Mouse (Mus musculus) liver, adult 2 months (tissue): Measurements from ENCODE around the gene Ccna1. TPM values are rescaled to one million over a fixed set of nuclear protein-coding genes. Genes with fewer than 3 reads are reported as not detected.
A peak's percentile ranks its signal among the peaks of the same experiment; 100 is the strongest.

Source experiments
- DNase-seq: peaks from one replicate; pipeline ENCODE4 v3.0.0-alpha.2; 2011; ENCODE audit warnings: low read depth, low spot score; ENCODE audit errors: extremely low read depth
- H3K27ac ChIP-seq: fragments of 200-500 bp; replicated peaks from 2 replicates; pipeline ENCODE4 v1.5.1; 2012; ENCODE audit warnings: low read depth, mild to moderate bottlenecking, control low read depth, inconsistent platforms, low read length; ENCODE audit not compliant: insufficient read depth
- H3K27me3 ChIP-seq: fragments of 200-500 bp; 2 replicates; pipeline ENCODE4 v1.6.1; 2012; ENCODE audit warnings: mild to moderate bottlenecking, moderate library complexity, low read length, inconsistent platforms; ENCODE audit not compliant: control insufficient read depth, insufficient read depth
- H3K36me3 ChIP-seq: fragments of 200-500 bp; 2 replicates; pipeline ENCODE4 v1.6.1; 2012; ENCODE audit warnings: low read length, inconsistent platforms; ENCODE audit not compliant: control insufficient read depth, insufficient read depth
- H3K4me1 ChIP-seq: fragments of 200-500 bp; 2 replicates; pipeline ENCODE4 v1.6.1; 2011; ENCODE audit warnings: low read length; ENCODE audit not compliant: control insufficient read depth, insufficient read depth
- H3K4me3 ChIP-seq: fragments of 200-500 bp; 2 replicates; pipeline ENCODE4 v1.5.1; 2011; ENCODE audit warnings: low read depth, mild to moderate bottlenecking, control low read depth, low read length, moderate library complexity; ENCODE audit not compliant: insufficient read depth
- H3K79me2 ChIP-seq: fragments of 200-500 bp; 2 replicates; pipeline ENCODE4 v1.6.1; 2012; ENCODE audit warnings: inconsistent platforms, mild to moderate bottlenecking, low read length, moderate library complexity; ENCODE audit not compliant: control insufficient read depth, insufficient read depth
- H3K9ac ChIP-seq: fragments of 200-500 bp; 2 replicates; pipeline ENCODE4 v1.6.1; 2012; ENCODE audit warnings: low read depth, mild to moderate bottlenecking, control low read depth, inconsistent platforms, low read length
- CTCF ChIP-seq: fragments of 200-500 bp; IDR thresholded peaks from 2 replicates; pipeline ENCODE4 v1.5.1; 2011; ENCODE audit warnings: low read depth, low read length, control low read depth
- POLR2A ChIP-seq: fragments of 200-500 bp; IDR thresholded peaks from 2 replicates; pipeline ENCODE4 v1.6.1; 2011; ENCODE audit warnings: low read length, control low read depth; ENCODE audit not compliant: insufficient read depth; ENCODE audit errors: extremely low read depth
- WGBS: fragments of 180-500 bp; shearing (Covaris S2); methylation state at CpG from one replicate; pipeline ENCODE4 v1.1.7; 2018; 5-methylcytosine and 5-hydroxymethylcytosine counted together
- polyA plus RNA-seq: library from polyadenylated mRNA; depleted of rRNA; stranded (reverse); fragments of >200 nt; gene quantifications from 2 replicates; pipeline ENCODE4 v1.2.3, GENCODE M21; 2012
- total RNA-seq: library from RNA; depleted of rRNA; stranded (reverse); fragments of >200 nt; gene quantifications from 2 replicates; pipeline ENCODE4 v1.2.3, GENCODE M21; 2014

Gene Ccna1
- total and polyA plus RNA-seq, 2 experiments: not detected

DNA sequence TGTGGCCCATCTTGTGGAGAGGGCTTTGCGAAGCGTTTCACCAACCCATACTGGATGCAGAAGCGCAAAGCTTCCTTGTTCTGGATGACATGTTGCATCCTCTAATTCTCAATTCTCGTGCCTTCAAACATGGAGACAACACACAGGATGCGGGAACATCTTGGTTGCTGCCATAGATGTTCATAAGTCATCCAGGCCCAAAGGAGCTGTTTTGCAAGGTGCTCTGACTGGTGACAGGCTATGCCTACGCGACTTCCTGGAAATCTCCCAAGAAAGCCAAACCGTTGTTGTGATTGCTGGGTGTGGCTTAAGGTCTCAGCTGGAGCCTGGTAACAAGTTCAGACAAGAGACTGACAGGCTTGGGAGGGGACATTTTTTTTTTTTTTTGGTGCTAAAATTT lies 1.1 kb upstream of the Ccna1 start:
- TF ChIP-seq POLR2A (no peak), CTCF (no peak)
- H3K27ac ChIP-seq: no peak overlapping the region
- WGBS: 72% methylated on average over 8 of the region's 8 CpGs
- H3K4me3 ChIP-seq: no peak overlapping the region
- no peaks in the 10 kb centered on the region for H3K36me3 ChIP-seq
- no peaks in the 10 kb centered on the region for H3K4me1 ChIP-seq
- H3K9ac ChIP-seq: no peak overlapping the region
- H3K27me3 ChIP-seq: peaks cover 15% of the 10 kb centered on the region
- no peak for DNase-seq
- no peaks in the 10 kb centered on the region for H3K79me2 ChIP-seq

DNA sequence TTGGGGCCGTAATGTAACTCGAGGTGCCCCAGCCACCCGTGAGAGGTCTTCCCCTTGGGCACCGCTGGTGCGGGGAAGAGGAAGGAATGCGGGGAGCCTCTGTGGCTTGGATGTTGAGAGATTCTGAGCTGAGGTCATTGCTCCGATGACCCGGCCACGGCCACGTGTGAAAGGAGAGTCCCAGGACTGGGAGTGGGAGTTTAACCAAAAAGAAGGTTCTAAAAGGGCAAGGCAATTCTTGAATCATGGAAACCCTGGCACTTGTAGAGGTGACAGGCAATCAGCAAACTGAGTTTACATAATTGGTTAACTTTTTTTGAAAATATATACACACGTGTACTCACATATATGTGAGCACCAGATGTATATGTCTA lies 433 bp upstream of the Ccna1 start:
- no peaks in the 10 kb centered on the region for H3K36me3 ChIP-seq
- H3K9ac ChIP-seq: no peak overlapping the region
- H3K79me2 ChIP-seq: no peaks in the 10 kb centered on the region
- no peak overlapping the region for H3K4me3 ChIP-seq
- 9% methylated on average over 11 of the region's 11 CpGs for WGBS
- H3K27me3 ChIP-seq: peaks cover 15% of the 10 kb centered on the region
- no peak for DNase-seq
- TF ChIP-seq POLR2A (no peak), CTCF (no peak)
- H3K27ac ChIP-seq: no peak overlapping the region
- H3K4me1 ChIP-seq: no peaks in the 10 kb centered on the region

DNA sequence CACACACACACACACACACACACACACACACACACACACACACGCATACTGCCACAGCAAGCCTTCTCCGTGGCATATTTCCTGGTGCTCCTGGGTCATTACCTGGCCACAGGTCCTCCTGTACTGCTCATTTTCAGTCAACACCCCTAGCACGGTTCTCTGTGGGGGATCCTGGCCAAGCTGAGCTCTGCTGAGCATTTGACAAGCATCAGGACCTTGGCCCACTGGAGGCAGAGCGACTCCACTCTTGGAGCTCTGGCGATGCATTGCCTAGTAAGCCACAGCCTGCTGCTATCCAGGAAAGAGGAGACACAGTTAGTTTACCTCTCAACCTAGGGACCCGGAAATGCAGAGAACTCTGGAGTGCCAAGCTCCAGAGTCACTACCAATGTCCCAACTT lies 1.1 kb downstream of the Ccna1 start:
- no peak for DNase-seq
- Histone ChIP-seq H3K9ac (no peak overlapping the region), H3K36me3 (no peaks in the 10 kb centered on the region), H3K79me2 (no peaks in the 10 kb centered on the region), H3K4me3 (no peak overlapping the region), H3K27ac (no peak overlapping the region), H3K4me1 (no peaks in the 10 kb centered on the region), H3K27me3 (peaks cover 15% of the 10 kb centered on the region)
- WGBS: 58% methylated on average over 6 of the region's 6 CpGs
- TF ChIP-seq CTCF (no peak), POLR2A (no peak)

DNA sequence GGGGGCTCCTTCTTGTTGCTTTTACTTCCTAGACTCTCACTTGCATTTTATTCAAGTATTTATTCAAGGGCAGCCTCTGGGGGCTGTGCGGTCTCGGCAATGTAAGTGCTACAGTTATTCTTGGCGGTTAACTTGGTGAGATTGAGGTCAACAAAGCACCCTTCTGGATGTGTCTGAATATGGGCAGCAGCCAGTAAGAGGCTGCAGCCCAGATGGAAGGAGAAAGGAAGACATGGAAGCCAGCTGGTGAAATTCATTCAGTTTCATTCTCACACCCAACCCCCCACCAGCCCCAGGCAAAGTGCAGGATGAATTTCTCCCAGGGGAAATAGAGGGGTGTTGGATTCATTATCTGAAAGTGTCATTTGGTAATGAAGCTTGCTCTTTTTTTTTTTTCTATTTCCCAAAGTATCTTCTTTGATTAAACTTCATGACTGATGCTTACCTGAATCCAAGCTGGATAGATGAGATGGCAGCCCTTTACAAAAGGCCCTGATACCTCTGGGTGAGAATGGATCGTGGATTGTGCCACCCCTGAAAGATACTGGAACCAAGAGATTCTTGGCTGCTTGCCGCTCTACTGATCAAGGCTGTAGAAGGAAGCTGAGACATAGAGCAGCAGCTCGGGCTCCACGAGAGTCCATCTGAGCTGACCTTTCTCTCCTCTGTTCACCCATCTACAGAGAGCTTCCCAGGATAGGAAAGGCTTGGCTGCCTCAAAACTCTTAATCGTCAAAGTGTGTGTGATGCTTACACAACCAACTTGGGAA lies 10.5 kb downstream of the Ccna1 start:
- Histone ChIP-seq H3K79me2 (no peaks in the 10 kb centered on the region), H3K4me3 (no peak overlapping the region), H3K9ac (no peak overlapping the region), H3K36me3 (no peaks in the 10 kb centered on the region), H3K27ac (no peak overlapping the region), H3K27me3 (0 out of 2 replicates have a peak, but pooled peaks cover 2% of the 10 kb centered on the region), H3K4me1 (no peaks in the 10 kb centered on the region)
- DNase-seq: no peak
- TF ChIP-seq CTCF: no peak
- TF ChIP-seq POLR2A: no peak
- WGBS: 78% methylated on average over 8 of the region's 8 CpGs

DNA sequence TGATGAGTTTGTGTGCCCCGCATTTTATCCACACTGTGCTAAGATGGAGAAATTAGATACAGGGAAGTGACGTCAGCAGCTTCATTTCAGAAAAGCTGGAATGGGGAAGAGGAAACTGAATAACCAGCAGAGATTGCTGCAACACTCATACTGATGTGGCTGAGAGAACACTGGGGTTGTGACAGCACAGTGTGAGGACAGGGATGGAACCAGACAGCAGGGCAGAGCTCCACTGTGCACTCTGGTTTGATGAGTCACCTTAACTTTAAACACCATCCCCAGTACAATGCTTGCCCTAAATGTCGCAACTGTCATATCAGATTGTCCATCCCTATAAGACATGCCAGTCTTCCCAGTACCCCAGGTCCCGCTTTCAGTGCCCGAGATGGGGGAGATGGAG lies 17.7 kb downstream of the Ccna1 start:
- TF ChIP-seq CTCF (no peak), POLR2A (no peak)
- WGBS: 88% methylated on average over 5 of the region's 5 CpGs
- no peaks in the 10 kb centered on the region for H3K4me1 ChIP-seq

DNA sequence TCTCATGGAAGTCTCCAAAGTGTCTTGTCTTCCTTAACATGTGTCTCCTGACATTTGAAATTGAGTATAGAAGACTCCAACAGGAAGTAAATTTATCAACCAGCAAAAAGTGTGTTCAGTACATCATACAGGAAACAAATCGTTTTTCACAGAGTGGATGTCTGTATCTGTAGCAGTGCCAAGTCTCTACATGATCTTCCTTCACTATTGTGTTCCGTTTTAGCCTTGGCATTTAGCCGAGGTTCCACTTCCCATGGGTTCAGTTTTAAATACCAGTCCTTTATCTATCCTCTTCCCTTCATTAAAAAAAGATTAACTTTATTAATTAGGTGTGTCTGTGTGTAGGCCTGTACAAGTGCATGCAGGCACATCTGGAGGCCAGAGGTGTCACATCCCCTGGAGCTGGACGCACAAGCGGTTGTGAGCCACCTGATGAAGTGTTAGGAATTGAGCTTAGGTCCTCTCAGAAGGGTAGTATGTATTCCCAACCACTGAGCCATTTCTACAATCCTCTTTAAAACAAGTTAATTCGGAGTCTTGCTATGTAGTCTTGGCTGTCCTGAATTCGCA lies 27.9 kb downstream of the Ccna1 start:
- 74% methylated on average over 7 of the region's 7 CpGs for WGBS
- no peak for TF ChIP-seq POLR2A
- no peak for TF ChIP-seq CTCF
- H3K36me3 ChIP-seq: no peaks in the 10 kb centered on the region
- H3K27me3 ChIP-seq: no peaks in the 10 kb centered on the region
- no peak overlapping the region for H3K27ac ChIP-seq
- H3K4me1 ChIP-seq: no peaks in the 10 kb centered on the region
- DNase-seq: peak; percentile 2
- no peak overlapping the region for H3K4me3 ChIP-seq
- H3K9ac ChIP-seq: no peak overlapping the region
- no peaks in the 10 kb centered on the region for H3K79me2 ChIP-seq

More for the DNA sequence above, 17.7 kb downstream of the Ccna1 start:
- H3K36me3 ChIP-seq: no peaks in the 10 kb centered on the region
- H3K4me3 ChIP-seq: no peak overlapping the region
- DNase-seq: no peak
- H3K27me3 ChIP-seq: 0 out of 2 replicates have a peak, but pooled peaks cover 2% of the 10 kb centered on the region
- no peak overlapping the region for H3K9ac ChIP-seq
- no peak overlapping the region for H3K27ac ChIP-seq
- H3K79me2 ChIP-seq: no peaks in the 10 kb centered on the region
